Mouse (Mus musculus): ENCODE measurements around the gene Siva1. TPM values are rescaled to one million over a fixed set of nuclear protein-coding genes. Genes with fewer than 3 reads are reported as not detected.
A peak's percentile ranks its signal among the peaks of the same experiment; 100 is the strongest.

Gene Siva1
- polyA plus RNA-seq, 1 experiment from 2014 or later: 178 TPM

GRCm38 (mm10) chr12:112693185-112694126 is 49.0 kb downstream of the Siva1 start:
- Histone ChIP-seq H3K9ac (ENCODE audit: low read depth, low read length) (peak overlapping the region; percentile 88), H3K4me1 (replicated peaks; ENCODE audit: control insufficient read depth, insufficient read depth, low read length) (peaks cover 3% of the 10 kb centered on the region; the same call in 1 of the 2 replicates), H3K27me3 (ENCODE audit: control insufficient read depth, insufficient read depth, low read length) (no peaks in the 10 kb centered on the region; the same call in 1 of the 2 replicates), H3K4me2 (replicated peaks; ENCODE audit: low read depth, low read length) (peak overlapping the region; percentile 83), H3K9me3 (ENCODE audit: control insufficient read depth, low read length) (no peaks in the 10 kb centered on the region), H3K36me3 (ENCODE audit: control insufficient read depth, insufficient read depth, low read length) (no peaks in the 10 kb centered on the region), H3K4me3 (ENCODE audit: low read depth, low read length) (peak overlapping the region; percentile 62), H3K27ac (ENCODE audit: low read depth, low read length) (peak overlapping the region; percentile 79)
- peak; percentile 96 for ATAC-seq (ENCODE audit: low FRiP score)
- 3% methylated on average over 54 of the region's 54 CpGs for WGBS
- peak; percentile 98 for DNase-seq (ENCODE audit: low spot score)

GRCm38 (mm10) chr12:112694127-112694475 is 49.6 kb downstream of the Siva1 start:
- H3K9me3 ChIP-seq (ENCODE audit: control insufficient read depth, low read length): no peaks in the 10 kb centered on the region
- H3K36me3 ChIP-seq (ENCODE audit: control insufficient read depth, insufficient read depth, low read length): no peaks in the 10 kb centered on the region
- ATAC-seq (ENCODE audit: low FRiP score): peak; percentile 10; the same call in 1 of the 2 replicates
- H3K27ac ChIP-seq (ENCODE audit: low read depth, low read length): peak overlapping the region; percentile 79
- peak overlapping the region; percentile 83 for H3K4me2 ChIP-seq (replicated peaks; ENCODE audit: low read depth, low read length)
- no peak for DNase-seq (ENCODE audit: low spot score)
- WGBS: 84% methylated on average over 10 of the region's 10 CpGs
- peak overlapping the region; percentile 88 for H3K9ac ChIP-seq (ENCODE audit: low read depth, low read length)
- H3K4me1 ChIP-seq (replicated peaks; ENCODE audit: control insufficient read depth, insufficient read depth, low read length): peaks cover 3% of the 10 kb centered on the region; the same call in 1 of the 2 replicates
- peak overlapping the region; percentile 62 for H3K4me3 ChIP-seq (ENCODE audit: low read depth, low read length)
- H3K27me3 ChIP-seq (ENCODE audit: control insufficient read depth, insufficient read depth, low read length): no peaks in the 10 kb centered on the region; the same call in 1 of the 2 replicates

- no peaks in the 10 kb centered on the region for H3K9me3 ChIP-seq (ENCODE audit: control insufficient read depth, low read length)
- H3K4me1 ChIP-seq (replicated peaks; ENCODE audit: control insufficient read depth, insufficient read depth, low read length): peaks cover 8% of the 10 kb centered on the region
- H3K27ac ChIP-seq (ENCODE audit: low read depth, low read length): no peak overlapping the region
- no peak overlapping the region for H3K9ac ChIP-seq (ENCODE audit: low read depth, low read length)
- peaks cover 7% of the 10 kb centered on the region for H3K27me3 ChIP-seq (ENCODE audit: control insufficient read depth, insufficient read depth, low read length)
- ATAC-seq (ENCODE audit: low FRiP score): no peak
- H3K4me3 ChIP-seq (ENCODE audit: low read depth, low read length): no peak overlapping the region
- no peaks in the 10 kb centered on the region for H3K36me3 ChIP-seq (ENCODE audit: control insufficient read depth, insufficient read depth, low read length)
- WGBS: 83% methylated on average over 3 of the region's 3 CpGs
- H3K4me2 ChIP-seq (replicated peaks; ENCODE audit: low read depth, low read length): no peak overlapping the region
- DNase-seq (ENCODE audit: low spot score): no peak
Measured at GRCm38 (mm10) chr12:112696806-112697425, 52.4 kb downstream of the Siva1 start.

Other genes starting within 250 kb of the Siva1 start
- not detected in 2 replicates for gene A530016L24Rik, start 155.2 kb upstream of the Siva1 start, polyA plus RNA-seq (2014; fragmentation: Nextera tagmentation; extraction: Ambion mirVana)
- gene Tmem179, start 127.9 kb upstream of the Siva1 start, polyA plus RNA-seq (2014; fragmentation: Nextera tagmentation; extraction: Ambion mirVana): 6.0 and 7.0 TPM in 2 replicates
- gene Inf2, start 55.9 kb upstream of the Siva1 start, polyA plus RNA-seq (2014; fragmentation: Nextera tagmentation; extraction: Ambion mirVana): 1.2 and 1.4 TPM in 2 replicates
- 2.1 and 2.6 TPM in 2 replicates for gene Adssl1, start 24.6 kb upstream of the Siva1 start, polyA plus RNA-seq (2014; fragmentation: Nextera tagmentation; extraction: Ambion mirVana)
- 50.8 and 76.5 TPM in 2 replicates for gene Akt1, start 30.2 kb downstream of the Siva1 start, polyA plus RNA-seq (2014; fragmentation: Nextera tagmentation; extraction: Ambion mirVana)
- gene Zbtb42, start 34.1 kb downstream of the Siva1 start, polyA plus RNA-seq (2014; fragmentation: Nextera tagmentation; extraction: Ambion mirVana): 4.3 and 7.0 TPM in 2 replicates
- 8.5 and 8.7 TPM in 2 replicates for gene Cep170b, start 75.8 kb downstream of the Siva1 start, polyA plus RNA-seq (2014; fragmentation: Nextera tagmentation; extraction: Ambion mirVana)
- 4.7 and 6.2 TPM in 2 replicates for gene Pld4, start 116.0 kb downstream of the Siva1 start, polyA plus RNA-seq (2014; fragmentation: Nextera tagmentation; extraction: Ambion mirVana)
- 0.21 and 0.29 TPM in 2 replicates for gene Ahnak2, start 158.0 kb downstream of the Siva1 start, polyA plus RNA-seq (2014; fragmentation: Nextera tagmentation; extraction: Ambion mirVana)
- 15.4 and 15.9 TPM in 2 replicates for gene Clba1, start 164.3 kb downstream of the Siva1 start, polyA plus RNA-seq (2014; fragmentation: Nextera tagmentation; extraction: Ambion mirVana)
- 146 and 151 TPM in 2 replicates for gene Cdca4, start 184.7 kb downstream of the Siva1 start, polyA plus RNA-seq (2014; fragmentation: Nextera tagmentation; extraction: Ambion mirVana)
- gene Gpr132, start 223.5 kb downstream of the Siva1 start, polyA plus RNA-seq (2014; fragmentation: Nextera tagmentation; extraction: Ambion mirVana): not detected in 2 replicates